Mouse (Mus musculus): Measurements from ENCODE around the gene Irf8. TPM values are rescaled to one million over a fixed set of nuclear protein-coding genes. Genes with fewer than 3 reads are reported as not detected.
A peak's percentile ranks its signal among the peaks of the same experiment; 100 is the strongest.

Gene Irf8
- 1 to 10 TPM; 4.1 to 4.2 TPM for total RNA-seq (2021)

DNA sequence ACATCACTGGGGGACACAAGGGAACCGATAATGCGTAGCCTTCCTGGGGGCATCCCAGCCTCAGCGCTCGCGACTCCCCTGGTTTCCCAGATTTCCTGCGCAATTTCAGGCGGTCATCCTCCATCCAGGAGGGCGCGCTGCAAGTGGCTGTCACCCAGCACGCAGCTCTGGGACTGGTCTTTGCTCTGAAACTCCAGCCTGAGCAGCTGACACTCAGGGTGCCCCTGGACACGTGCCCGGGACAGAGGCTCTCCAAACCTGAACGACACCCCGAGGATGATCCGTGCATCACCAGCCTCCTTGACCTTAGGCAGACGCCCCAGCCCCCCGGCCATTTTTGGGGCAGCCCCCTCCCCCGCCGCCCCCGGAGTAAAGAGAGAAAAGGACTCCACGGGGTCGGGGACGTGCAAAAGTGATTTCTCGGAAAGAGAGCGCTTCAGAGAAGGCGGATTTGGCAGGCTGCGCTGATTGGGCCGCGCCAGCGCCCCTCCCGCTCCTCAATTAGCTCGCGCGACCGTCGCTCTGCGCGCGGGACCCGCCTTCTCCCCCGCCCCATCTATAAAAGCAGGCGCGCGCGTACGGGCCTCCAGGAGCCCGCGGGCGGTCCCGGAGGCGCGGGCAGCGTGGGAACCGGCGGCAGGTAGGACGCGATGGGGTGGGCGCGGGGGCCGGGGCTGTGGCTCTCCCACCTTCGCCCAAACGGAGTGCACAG lies at the start of gene Irf8:
Gene Irf8, plus strand, starts transcription at position 589 of the 712 bp plus-strand sequence.
- peak; percentile 72 to 74 for DNase-seq (ENCODE audit: extremely low spot score in 1 of 2, low spot score in 1 of 2)

DNA sequence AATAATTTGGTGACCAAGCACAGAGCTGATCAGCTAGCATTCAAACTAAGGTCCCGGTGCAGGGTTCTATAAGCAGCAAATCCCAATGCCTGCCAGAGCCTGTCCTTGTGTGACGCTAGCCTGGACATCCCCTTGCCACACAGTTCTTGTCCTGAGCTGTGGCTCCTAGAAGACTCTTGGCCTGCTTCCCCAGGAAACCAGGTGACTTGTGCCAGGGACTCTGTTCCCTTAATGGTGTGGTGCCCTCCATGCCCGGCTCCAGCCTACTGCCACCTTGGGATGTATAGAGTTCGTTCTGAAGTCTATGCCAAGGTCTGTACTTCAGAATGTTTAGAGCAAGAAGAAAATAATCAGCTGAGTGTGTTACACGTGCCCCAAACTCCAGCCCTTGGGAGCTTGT lies 49.6 kb upstream of the Irf8 start:
- DNase-seq (ENCODE audit: extremely low spot score in 1 of 2, low spot score in 1 of 2): no peak

DNA sequence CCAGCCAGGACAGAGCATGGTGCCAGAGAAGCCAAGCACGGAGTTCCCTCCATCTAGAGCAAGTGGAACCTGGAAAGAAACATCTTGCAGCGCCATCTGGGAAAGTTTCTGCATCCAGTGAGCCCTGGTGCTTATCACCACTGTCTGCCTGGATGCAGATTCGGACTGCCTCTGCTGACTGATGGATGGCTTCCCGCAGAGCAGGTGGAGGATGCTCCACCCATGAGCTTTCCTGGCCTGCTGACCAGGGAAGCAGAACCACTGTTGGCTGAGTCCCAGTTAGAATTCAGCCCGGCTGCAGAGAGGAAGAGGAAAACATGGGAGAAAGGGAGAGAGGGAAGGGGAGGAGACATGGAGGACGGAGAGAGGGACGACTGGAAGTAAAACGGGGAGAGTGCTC lies 48.4 kb upstream of the Irf8 start:
- no peak for DNase-seq (ENCODE audit: extremely low spot score in 1 of 2, low spot score in 1 of 2)

DNA sequence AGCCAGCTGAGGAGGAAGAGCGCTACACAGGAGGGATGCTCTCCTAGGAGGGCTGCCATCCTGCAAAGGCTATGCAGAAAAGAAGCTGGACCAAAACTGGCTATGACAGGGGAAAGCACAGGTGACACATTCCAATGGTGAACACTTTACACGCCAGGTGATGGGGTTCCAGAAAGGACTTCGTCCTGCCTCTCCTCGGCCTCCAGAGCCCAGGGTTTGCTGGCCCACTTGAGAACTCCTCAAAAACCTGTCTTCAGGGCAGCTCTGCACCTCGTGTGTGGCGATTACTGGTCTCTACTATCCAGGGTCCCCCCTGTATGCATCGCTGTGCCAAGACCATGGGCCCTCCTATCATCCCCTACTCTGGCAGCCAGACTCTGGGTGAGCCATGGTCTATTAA lies 47.6 kb upstream of the Irf8 start:
- DNase-seq (ENCODE audit: extremely low spot score in 1 of 2, low spot score in 1 of 2): no peak

DNA sequence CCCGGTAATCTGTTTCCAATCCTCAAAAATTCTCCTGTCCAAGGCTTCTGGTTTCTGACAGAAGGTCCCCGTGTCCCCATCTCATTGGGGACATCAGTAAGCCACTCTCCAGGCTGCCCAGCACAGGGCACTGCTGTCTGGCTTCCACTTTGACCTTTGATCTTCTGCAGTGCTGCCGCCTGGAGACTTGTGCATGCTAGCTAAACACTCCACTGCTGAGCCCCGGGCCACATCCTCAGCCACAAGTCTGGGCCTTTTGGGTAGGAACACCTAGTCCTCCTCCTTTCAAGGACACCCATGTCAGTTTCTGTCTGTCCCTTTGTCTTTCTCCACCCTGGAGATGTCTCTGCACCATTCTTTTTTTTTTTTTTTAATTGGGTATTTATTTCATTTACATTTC lies 43.2 kb upstream of the Irf8 start:
- no peak for DNase-seq (ENCODE audit: extremely low spot score in 1 of 2, low spot score in 1 of 2)

DNA sequence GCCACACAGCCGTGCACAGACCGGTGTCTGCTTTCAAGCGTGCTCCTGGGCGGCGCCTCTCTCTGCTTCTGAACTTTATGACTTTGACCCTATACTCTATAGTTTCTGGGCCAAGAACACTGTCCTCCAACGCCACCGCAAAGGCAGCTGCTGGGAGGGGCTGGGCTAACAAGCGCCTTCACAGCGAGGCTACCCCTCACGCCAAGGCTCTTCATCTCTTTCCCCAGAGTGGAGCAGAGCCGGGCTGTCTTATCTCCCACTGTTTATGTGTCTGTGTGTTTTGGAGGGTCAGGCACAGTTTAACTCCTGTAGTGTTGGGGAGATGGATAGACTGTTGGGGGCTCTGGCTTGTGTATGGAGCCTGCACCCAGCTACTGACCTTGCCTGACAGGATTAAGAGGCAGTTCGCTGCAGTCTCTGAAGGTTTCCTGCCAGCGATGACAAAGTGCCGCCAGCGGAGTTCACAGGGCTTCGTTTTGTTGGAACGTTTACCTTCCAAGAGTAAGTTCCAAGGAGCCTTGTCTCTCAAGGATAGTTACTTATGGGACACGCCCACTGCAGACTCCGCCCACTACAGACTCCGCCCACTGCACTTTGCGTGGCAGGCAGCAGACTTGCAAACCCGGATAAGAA lies 42.2 kb upstream of the Irf8 start:
- no peak for DNase-seq (ENCODE audit: extremely low spot score in 1 of 2, low spot score in 1 of 2)

DNA sequence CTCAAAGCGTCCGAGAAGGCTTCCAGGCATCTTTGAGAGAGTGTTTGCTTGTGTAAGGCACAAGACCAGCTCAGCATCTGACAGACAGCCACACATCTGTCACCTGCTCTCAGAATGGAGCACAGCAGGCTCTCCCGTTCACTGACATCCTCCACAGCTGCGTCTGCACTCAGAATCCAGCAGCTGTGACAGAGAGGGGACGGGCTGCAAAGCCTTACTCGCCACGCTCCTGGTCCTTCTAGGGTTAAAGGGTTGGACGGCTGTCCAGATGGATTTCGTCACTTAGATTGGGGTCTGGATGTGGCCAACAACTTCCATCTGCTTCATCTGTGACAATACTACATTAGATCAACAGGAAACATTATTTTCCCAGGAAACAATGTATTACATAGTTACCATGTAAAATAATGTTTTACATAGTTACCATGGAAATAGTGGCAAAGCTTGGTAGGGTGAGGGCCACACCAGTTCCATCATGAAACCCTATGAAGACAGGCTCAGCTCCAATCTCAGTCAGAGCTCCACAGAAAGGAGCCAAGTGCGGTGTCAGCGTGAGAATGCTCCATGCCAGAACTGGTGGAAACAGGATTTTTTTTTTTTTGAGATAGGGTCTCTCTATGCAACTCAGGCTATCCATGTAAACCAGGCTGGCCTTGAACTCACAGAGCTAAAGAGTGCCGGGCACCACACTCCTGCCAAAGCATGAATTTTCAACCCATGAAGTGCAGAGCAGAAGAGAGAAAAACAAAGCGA lies 39.6 kb upstream of the Irf8 start:
- DNase-seq (ENCODE audit: extremely low spot score in 1 of 2, low spot score in 1 of 2): no peak

DNA sequence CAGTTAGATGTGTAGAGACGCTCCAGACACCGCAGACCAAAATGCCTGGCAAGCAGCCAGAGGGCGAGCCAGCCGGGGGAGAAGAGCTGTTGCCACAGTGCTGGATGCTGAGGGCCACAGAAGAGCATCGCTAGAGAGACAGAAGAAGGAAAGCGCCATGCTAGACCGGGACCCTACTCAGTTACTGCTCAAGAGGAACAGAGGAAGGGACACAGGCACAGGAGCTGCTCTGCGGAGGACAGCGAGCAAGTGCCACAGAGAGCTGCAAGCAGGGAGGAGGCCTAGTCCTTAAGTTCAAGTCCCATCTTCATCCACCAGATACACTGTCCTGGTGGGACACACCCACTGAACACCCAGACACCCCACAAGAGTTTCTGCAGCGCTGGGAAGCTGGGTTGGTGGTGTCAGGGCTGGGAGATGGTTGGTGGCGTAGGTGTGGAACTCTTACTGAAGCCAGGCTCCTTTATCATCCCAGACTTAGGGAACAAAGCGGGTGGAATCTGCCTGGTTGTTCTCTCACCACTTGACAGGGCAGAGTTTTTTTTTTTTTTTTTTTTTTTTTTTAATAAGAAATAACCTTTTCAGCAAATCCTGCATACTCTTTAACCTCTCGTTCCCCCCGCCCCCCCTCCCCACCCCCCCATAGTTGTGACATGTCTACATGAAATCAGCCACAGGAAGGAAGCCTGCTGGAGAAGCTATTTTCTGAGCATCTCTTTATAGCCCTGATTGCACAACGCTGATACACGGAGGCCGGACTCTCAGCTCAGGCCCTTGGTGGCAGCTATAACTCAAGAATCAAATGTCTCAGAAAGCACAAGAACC lies 38.8 kb upstream of the Irf8 start:
- DNase-seq (ENCODE audit: extremely low spot score in 1 of 2, low spot score in 1 of 2): peak in 1 of 2 experiments; percentile 37

DNA sequence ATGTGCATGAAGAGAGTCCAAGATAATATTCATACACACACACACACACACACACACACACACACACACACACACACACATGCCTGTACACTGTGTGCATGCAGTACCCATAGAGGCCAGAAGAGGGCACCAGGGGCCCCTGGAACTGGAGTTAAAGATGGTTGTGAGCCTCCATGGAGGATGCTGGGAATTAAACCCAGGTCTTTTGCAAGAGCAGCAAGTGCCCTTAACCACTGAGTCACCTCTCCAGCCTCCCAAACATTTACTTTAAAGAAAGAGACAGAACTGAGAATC lies 38.2 kb upstream of the Irf8 start:
- no peak for DNase-seq (ENCODE audit: extremely low spot score in 1 of 2, low spot score in 1 of 2)

DNA sequence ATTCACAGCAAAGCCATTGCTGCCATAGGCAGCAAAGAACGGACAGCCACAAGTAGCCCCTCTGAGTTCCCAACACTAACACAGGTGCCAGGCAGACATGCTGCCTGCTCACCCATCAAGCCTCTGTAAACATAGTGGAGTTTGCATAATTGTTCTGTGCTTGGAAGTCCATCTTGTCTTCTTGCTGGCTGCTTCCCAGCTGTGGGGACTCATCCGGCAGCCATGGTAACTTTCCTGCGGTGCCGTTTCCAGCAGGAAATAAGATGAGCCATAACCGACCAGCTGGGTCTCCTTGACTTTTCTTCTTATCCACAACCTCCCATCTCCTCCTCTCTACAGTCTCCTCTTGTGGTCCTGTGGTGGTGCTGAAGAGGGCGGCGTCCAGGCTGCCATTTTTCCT lies 37.7 kb upstream of the Irf8 start:
- DNase-seq (ENCODE audit: extremely low spot score in 1 of 2, low spot score in 1 of 2): no peak

DNA sequence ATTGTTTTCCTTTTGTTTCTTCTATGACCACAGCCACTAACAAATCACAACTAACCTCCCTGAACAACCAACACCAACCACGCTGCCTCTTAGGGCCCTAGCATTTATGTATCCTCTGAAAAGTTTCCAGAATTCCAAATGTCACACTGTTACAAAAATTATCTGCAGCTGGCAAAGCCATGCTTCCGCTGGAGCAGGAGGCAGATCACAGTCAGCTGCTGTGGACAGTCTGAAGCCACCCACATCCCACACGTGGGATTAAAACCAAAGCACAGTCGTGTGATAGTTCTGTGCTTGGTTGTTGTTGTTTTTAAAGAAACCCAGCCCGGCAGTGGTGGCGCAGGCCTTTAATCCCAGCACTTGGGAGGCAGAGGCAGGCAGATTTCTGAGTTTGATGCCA lies 37.1 kb upstream of the Irf8 start:
- no peak for DNase-seq (ENCODE audit: extremely low spot score in 1 of 2, low spot score in 1 of 2)

DNA sequence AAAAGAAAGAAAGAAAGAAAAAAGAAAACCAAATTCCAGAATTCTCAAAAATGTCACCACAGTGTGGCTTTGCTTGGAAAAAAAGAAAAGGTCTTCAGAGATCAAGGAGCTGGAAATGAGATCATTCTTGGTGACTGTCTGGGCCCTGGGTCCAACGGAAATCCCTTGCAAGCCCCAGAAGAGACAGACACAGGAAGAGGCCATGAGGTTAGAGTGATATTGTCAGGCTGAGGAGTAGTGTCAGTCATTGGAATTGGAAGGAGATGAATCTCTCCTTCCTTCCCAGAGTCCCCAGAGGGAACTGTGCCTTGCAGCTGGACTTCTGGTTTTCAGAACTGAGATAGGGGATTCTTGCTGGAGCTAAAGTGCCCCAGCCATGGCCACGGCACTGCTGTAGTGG lies 36.6 kb upstream of the Irf8 start:
- DNase-seq (ENCODE audit: extremely low spot score in 1 of 2, low spot score in 1 of 2): no peak

DNA sequence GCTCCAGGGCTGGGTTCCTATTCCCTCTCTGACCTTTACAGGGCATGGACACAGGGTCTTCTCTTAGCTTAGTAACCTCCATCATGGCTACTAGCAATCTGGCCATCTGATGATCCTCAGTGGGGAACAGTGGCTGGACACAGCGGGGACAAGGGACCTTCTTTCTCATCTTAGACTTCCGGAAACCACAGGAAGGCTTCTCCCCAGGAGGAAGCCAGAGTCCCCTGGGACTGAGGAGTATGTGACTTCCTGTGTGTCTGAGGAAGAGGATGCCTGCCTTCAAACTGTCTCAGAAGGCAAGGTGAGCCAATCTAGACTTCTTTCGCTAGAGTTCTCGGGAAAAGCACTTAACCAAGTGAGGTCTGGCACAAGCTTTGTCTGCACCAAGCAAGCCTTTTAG lies 36.1 kb upstream of the Irf8 start:
- DNase-seq (ENCODE audit: extremely low spot score in 1 of 2, low spot score in 1 of 2): no peak

DNA sequence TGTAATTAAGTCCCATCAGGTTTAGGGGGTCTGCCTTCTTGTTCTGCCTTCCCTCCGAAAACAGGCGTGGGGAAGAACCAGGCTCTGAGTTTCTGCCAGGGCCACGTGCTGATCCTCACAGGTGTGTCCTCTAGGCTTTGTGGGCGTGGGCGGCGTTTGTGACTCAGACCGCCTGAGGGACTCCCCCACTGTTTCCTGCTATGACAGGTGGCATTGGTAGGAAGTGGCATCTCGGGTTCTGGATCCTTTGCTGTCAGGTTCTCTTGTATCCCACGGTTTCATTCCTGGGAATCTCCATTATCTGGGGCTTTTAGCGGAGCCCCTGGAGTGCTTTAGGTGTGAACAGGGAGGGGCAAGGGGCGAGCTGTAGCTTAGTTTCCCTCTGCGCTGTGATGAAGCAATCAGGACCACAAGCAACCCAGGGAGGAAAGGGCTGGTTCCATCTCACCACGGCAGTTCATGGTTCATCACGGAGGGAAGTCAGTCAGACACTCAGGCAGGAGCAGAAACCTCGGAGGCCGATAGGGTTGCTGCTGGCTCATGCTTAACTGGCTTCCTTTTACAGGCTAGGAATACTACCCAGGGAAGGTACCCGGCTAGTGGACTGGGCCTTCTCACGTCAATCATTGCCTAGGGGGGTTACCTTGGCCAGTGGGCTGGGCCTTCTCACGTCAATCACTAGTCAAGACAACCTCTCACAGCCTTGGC lies 34.2 kb upstream of the Irf8 start:
- no peak for DNase-seq (ENCODE audit: extremely low spot score in 1 of 2, low spot score in 1 of 2)

DNA sequence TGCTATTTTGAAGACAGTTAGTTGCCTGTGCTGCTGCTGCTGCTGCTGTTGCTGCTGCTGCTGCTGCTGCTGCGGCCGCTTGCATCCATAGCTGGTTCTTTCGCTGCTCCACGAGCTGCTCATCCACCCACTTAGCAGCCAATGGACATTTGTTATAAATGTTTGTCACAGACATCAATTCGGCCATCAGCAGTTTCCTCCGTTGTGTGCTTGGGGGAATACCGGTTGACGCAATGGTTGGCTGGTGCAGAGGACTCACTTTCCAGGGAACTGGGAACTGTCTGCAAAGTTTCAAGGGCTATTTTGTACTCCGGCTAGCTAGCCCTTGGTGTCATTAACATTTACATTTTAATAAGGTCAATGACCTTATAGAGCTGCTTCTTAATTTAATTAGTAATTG lies 32.0 kb upstream of the Irf8 start:
- no peak for DNase-seq (ENCODE audit: extremely low spot score in 1 of 2, low spot score in 1 of 2)

DNA sequence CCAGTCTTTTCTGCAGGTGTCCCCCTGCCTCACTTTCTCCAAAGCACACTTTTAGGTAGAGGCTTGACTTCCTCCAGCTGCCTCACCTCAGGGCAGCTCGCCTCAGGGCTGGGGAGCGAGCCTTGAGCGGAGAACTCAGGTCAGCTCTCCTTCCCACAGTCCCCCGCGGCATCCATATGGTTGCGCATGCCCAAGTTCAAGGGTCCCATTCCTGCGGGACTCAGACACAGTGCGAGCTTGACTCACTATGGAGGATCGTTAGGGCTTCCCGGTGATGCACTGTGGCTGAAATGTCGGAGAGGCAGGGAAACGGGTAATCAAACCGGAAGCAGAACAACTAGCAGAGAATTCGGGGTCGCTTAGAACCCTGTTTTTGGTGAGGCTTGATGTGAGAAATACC lies 31.0 kb upstream of the Irf8 start:
- no peak for DNase-seq (ENCODE audit: extremely low spot score in 1 of 2, low spot score in 1 of 2)

DNA sequence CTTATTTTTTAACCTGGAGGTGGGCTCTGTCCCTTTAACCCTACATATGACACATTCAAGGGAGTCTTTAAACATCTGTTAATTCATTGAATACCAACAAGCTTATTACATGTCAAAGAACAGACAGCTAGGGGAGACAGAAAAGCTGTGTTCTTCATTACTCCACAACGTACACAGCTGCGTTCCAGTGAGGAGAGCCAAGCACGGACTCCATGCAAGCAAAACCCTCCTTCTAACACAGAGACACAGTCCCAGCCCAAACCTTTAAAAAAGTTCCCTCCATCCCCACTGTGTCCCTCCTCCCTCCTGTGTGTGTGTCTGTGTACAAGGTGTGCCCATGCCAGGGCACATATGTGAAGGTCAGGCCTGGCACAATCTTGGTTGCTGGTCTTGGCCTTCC lies 30.0 kb upstream of the Irf8 start:
- no peak for DNase-seq (ENCODE audit: extremely low spot score in 1 of 2, low spot score in 1 of 2)

DNA sequence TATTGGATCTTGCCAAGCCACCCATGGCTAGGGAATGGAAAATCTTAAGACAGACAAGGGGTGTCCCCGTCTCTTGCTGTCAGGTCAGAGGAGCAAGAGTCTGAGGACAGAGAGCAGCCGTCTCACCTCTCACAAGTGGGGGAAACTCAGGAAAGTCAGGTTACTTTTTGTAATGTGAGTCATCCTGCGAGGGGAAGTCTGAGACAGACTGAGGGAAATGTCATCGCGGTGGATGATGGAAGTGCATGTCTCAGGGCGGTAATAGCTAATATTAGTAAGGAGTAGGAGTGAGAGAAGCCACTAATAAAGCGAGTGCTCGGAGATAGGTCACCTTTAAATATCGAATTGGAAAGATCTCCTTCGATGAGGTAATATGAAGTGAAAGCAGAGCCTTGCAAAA lies 27.0 kb upstream of the Irf8 start:
- no peak for DNase-seq (ENCODE audit: extremely low spot score in 1 of 2, low spot score in 1 of 2)

DNA sequence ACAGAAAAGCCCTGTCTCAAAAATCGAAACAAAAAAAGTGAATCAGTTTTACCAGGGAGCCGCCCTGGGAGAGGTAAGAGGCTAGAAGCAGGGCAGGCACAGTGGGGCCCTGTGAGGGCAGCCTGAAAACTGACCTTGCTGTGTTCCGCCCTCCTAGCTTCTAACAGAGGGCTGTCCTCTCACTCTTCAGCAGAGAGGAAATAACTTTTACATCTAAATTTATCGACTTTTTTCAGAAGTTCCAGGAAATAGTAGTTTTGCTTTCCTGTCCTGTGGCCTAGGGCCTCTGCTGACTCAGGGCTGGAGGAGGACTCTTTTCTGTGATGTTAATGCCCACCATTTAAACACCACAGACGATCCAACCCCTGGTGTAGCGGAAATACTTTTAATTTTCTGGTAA lies 21.0 kb upstream of the Irf8 start:
- no peak for DNase-seq (ENCODE audit: extremely low spot score in 1 of 2, low spot score in 1 of 2)

DNA sequence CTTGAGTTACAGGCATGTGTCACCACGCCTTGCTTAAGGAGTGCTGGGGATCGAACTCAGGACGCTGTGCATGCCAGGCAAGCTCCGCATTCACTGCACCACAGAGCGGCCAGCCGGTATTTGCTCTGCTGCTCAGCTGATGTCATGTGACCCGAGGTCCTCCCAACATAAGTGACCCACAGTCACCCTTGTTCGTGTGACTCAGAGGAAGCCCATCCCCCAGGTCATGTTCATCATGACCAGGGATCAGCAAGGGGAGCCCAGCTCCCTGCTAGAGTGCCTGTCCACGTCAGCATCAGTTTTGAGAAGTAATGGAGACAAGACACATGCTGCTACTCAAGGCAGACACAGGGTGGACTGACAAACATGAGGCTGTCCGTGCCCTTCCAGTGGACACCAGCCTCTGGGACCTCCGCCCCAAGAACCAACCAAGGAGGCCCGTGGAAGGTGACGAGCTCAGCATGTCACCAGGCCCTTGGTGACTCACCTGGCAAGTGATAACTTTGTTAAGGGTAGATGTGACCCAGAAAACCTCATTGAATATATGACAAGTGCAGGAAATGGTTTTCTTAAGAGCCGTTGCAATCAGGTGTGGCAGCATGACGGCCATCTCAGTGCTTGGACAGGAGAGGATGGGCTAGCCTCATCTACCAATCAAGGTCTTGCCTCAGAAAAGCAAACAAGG lies 20.0 kb upstream of the Irf8 start:
- DNase-seq (ENCODE audit: extremely low spot score in 1 of 2, low spot score in 1 of 2): no peak
